Mouse (Mus musculus): Measurements from ENCODE around the gene Bckdhb. TPM values are rescaled to one million over a fixed set of nuclear protein-coding genes. Genes with fewer than 3 reads are reported as not detected.

The Bckdhb gene
- polyA plus RNA-seq (2012; rRNA removed) = 14.0 and 14.3 TPM in 2 replicates

GRCm38 (mm10) chr9:83924878-83925687 lies at the start of gene Bckdhb:
Gene Bckdhb (plus strand): TSS chr9:83925145.

Other genes starting within 250 kb of the Bckdhb start
- 0.03 and 0.06 TPM in 2 replicates for gene Elovl4, start 118.9 kb upstream of the Bckdhb start, polyA plus RNA-seq (2012; rRNA removed)
- gene Ttk, start 90.5 kb upstream of the Bckdhb start, polyA plus RNA-seq (2012; rRNA removed) = 10.3 and 12.0 TPM in 2 replicates

Measured in liver, embryonic 14 days (tissue).